Mouse (Mus musculus) liver, adult 2 months (tissue): Measurements from ENCODE around the gene Sall4. TPM values are rescaled to one million over a fixed set of nuclear protein-coding genes. Genes with fewer than 3 reads are reported as not detected.

Experiments
- DNase-seq: peaks from one replicate; pipeline ENCODE4 v3.0.0-alpha.2; 2011; ENCODE audit warnings: low read depth, low spot score; ENCODE audit errors: extremely low read depth
- H3K27ac ChIP-seq: fragments of 200-500 bp; replicated peaks from 2 replicates; pipeline ENCODE4 v1.5.1; 2012; ENCODE audit warnings: low read depth, mild to moderate bottlenecking, control low read depth, inconsistent platforms, low read length; ENCODE audit not compliant: insufficient read depth
- H3K27me3 ChIP-seq: fragments of 200-500 bp; 2 replicates; pipeline ENCODE4 v1.6.1; 2012; ENCODE audit warnings: mild to moderate bottlenecking, moderate library complexity, low read length, inconsistent platforms; ENCODE audit not compliant: control insufficient read depth, insufficient read depth
- H3K36me3 ChIP-seq: fragments of 200-500 bp; 2 replicates; pipeline ENCODE4 v1.6.1; 2012; ENCODE audit warnings: low read length, inconsistent platforms; ENCODE audit not compliant: control insufficient read depth, insufficient read depth
- H3K4me1 ChIP-seq: fragments of 200-500 bp; 2 replicates; pipeline ENCODE4 v1.6.1; 2011; ENCODE audit warnings: low read length; ENCODE audit not compliant: control insufficient read depth, insufficient read depth
- H3K4me3 ChIP-seq: fragments of 200-500 bp; 2 replicates; pipeline ENCODE4 v1.5.1; 2011; ENCODE audit warnings: low read depth, mild to moderate bottlenecking, control low read depth, low read length, moderate library complexity; ENCODE audit not compliant: insufficient read depth
- H3K79me2 ChIP-seq: fragments of 200-500 bp; 2 replicates; pipeline ENCODE4 v1.6.1; 2012; ENCODE audit warnings: inconsistent platforms, mild to moderate bottlenecking, low read length, moderate library complexity; ENCODE audit not compliant: control insufficient read depth, insufficient read depth
- H3K9ac ChIP-seq: fragments of 200-500 bp; 2 replicates; pipeline ENCODE4 v1.6.1; 2012; ENCODE audit warnings: low read depth, mild to moderate bottlenecking, control low read depth, inconsistent platforms, low read length
- CTCF ChIP-seq: fragments of 200-500 bp; IDR thresholded peaks from 2 replicates; pipeline ENCODE4 v1.5.1; 2011; ENCODE audit warnings: low read depth, low read length, control low read depth
- POLR2A ChIP-seq: fragments of 200-500 bp; IDR thresholded peaks from 2 replicates; pipeline ENCODE4 v1.6.1; 2011; ENCODE audit warnings: low read length, control low read depth; ENCODE audit not compliant: insufficient read depth; ENCODE audit errors: extremely low read depth
- WGBS: fragments of 180-500 bp; shearing (Covaris S2); methylation state at CpG from one replicate; pipeline ENCODE4 v1.1.7; 2018; 5-methylcytosine and 5-hydroxymethylcytosine counted together
- polyA plus RNA-seq: library from polyadenylated mRNA; depleted of rRNA; stranded (reverse); fragments of >200 nt; gene quantifications from 2 replicates; pipeline ENCODE4 v1.2.3, GENCODE M21; 2012
- total RNA-seq: library from RNA; depleted of rRNA; stranded (reverse); fragments of >200 nt; gene quantifications from 2 replicates; pipeline ENCODE4 v1.2.3, GENCODE M21; 2014

Gene Sall4
- total and polyA plus RNA-seq, 2 experiments: not detected

GRCm38 (mm10) chr2:168719742-168720141, 48.0 kb downstream of the Sall4 start:
- Histone ChIP-seq H3K27ac (no peak overlapping the region), H3K4me3 (no peak overlapping the region), H3K79me2 (no peaks in the 10 kb centered on the region; the same call in 1 of the 2 replicates), H3K9ac (no peak overlapping the region), H3K4me1 (peaks cover 6% of the 10 kb centered on the region), H3K36me3 (no peaks in the 10 kb centered on the region), H3K27me3 (no peaks in the 10 kb centered on the region)
- DNase-seq: no peak
- TF ChIP-seq CTCF: 0 out of 2 replicates have a peak, but pooled peaks have one; percentile 22
- TF ChIP-seq POLR2A: no peak
- WGBS: 62% methylated on average over 4 of the region's 4 CpGs

GRCm38 (mm10) chr2:168718735-168719134, 49.0 kb downstream of the Sall4 start:
- DNase-seq: no peak
- WGBS: 87% methylated on average over 10 of the region's 10 CpGs
- Histone ChIP-seq H3K36me3 (no peaks in the 10 kb centered on the region), H3K9ac (no peak overlapping the region), H3K4me3 (no peak overlapping the region), H3K27me3 (no peaks in the 10 kb centered on the region), H3K4me1 (peaks cover 6% of the 10 kb centered on the region), H3K27ac (no peak overlapping the region), H3K79me2 (no peaks in the 10 kb centered on the region)
- TF ChIP-seq POLR2A (no peak), CTCF (no peak)

GRCm38 (mm10) chr2:168718267-168718666, 49.5 kb downstream of the Sall4 start:
- 84% methylated on average over 2 of the region's 2 CpGs for WGBS
- H3K9ac ChIP-seq: no peak overlapping the region

GRCm38 (mm10) chr2:168712199-168713176, 55.3 kb downstream of the Sall4 start:
- 83% methylated on average over 20 of the region's 20 CpGs for WGBS
- no peaks in the 10 kb centered on the region for H3K4me1 ChIP-seq
- H3K36me3 ChIP-seq: no peaks in the 10 kb centered on the region
- no peak overlapping the region for H3K9ac ChIP-seq
- no peaks in the 10 kb centered on the region for H3K79me2 ChIP-seq
- H3K27me3 ChIP-seq: no peaks in the 10 kb centered on the region
- TF ChIP-seq POLR2A (no peak), CTCF (no peak)
- no peak overlapping the region for H3K27ac ChIP-seq
- no peak for DNase-seq
- no peak overlapping the region for H3K4me3 ChIP-seq

More at GRCm38 (mm10) chr2:168718267-168718666, 49.5 kb downstream of the Sall4 start:
- no peaks in the 10 kb centered on the region for H3K36me3 ChIP-seq
- no peak overlapping the region for H3K4me3 ChIP-seq
- H3K79me2 ChIP-seq: no peaks in the 10 kb centered on the region
- DNase-seq: no peak
- H3K27ac ChIP-seq: no peak overlapping the region
- TF ChIP-seq CTCF (no peak), POLR2A (no peak)
- peaks cover 6% of the 10 kb centered on the region for H3K4me1 ChIP-seq
- H3K27me3 ChIP-seq: no peaks in the 10 kb centered on the region

- Histone ChIP-seq H3K36me3 (no peaks in the 10 kb centered on the region), H3K4me3 (no peak overlapping the region), H3K27me3 (no peaks in the 10 kb centered on the region), H3K79me2 (no peaks in the 10 kb centered on the region), H3K9ac (no peak overlapping the region), H3K27ac (no peak overlapping the region), H3K4me1 (no peaks in the 10 kb centered on the region)
- 69% methylated on average over 3 of the region's 3 CpGs for WGBS
- no peak for DNase-seq
- TF ChIP-seq POLR2A: no peak
- no peak for TF ChIP-seq CTCF
Measured at GRCm38 (mm10) chr2:168710979-168711378, 56.8 kb downstream of the Sall4 start.

GRCm38 (mm10) chr2:168707766-168708165, 60.0 kb downstream of the Sall4 start:
- no peak overlapping the region for H3K9ac ChIP-seq
- no peaks in the 10 kb centered on the region for H3K27me3 ChIP-seq
- no peaks in the 10 kb centered on the region for H3K79me2 ChIP-seq
- no peak overlapping the region for H3K4me3 ChIP-seq
- 81% methylated on average over 9 of the region's 9 CpGs for WGBS
- H3K4me1 ChIP-seq: no peaks in the 10 kb centered on the region
- DNase-seq: no peak
- no peak for TF ChIP-seq CTCF
- no peak for TF ChIP-seq POLR2A
- peaks cover 6% of the 10 kb centered on the region for H3K36me3 ChIP-seq
- H3K27ac ChIP-seq: no peak overlapping the region
